ENCODE assay signal across 22 mouse cellular contexts in genomic region chr9:69229935-69230334, GRCm38 (mm10).
"Had no signal": no experiment of that assay in that cellular context is flagged by ENCODE, and none has a peak within 500 bp of the region (broad histone marks: within the 10 kb centered on the region; RNA-seq: fewer than 3 reads in every experiment).

No protein-coding gene starts in this region.

- H3K36me3 ChIP-seq: limb, embryonic 12.5 days; limb, embryonic 15.5 days; lung, embryonic 15.5 days; neural tube, embryonic 12.5 days; neural tube, embryonic 15.5 days had no signal

- H3K4me3 ChIP-seq: limb, embryonic 12.5 days; limb, embryonic 15.5 days; lung, embryonic 15.5 days; neural tube, embryonic 12.5 days; neural tube, embryonic 15.5 days had no signal

- DNase-seq: kidney, adult 18-20 months; kidney, postnatal 36 days; left cerebral cortex, postnatal 4 days; lung, adult 18-20 months; lung, postnatal 10 days; lung, postnatal 36 days; midbrain, embryonic 14.5 days; right cerebral cortex, adult 18-20 months; right cerebral cortex, postnatal 14 days; right cerebral cortex, postnatal 4 days; thymus, adult 2 months; thymus, postnatal 14 days; thymus, postnatal 4 days had no signal

- H3K9ac ChIP-seq: limb, embryonic 12.5 days; limb, embryonic 15.5 days; liver, embryonic 14.5 days; lung, embryonic 15.5 days; neural tube, embryonic 12.5 days; neural tube, embryonic 15.5 days had no signal

- H3K4me2 ChIP-seq: limb, embryonic 12.5 days; limb, embryonic 15.5 days; lung, embryonic 15.5 days; midbrain, embryonic 11.5 days; neural tube, embryonic 12.5 days; neural tube, embryonic 15.5 days had no signal

- H3K9me3 ChIP-seq: limb, embryonic 15.5 days; lung, embryonic 15.5 days; neural tube, embryonic 12.5 days; neural tube, embryonic 15.5 days had no signal

- H3K27ac ChIP-seq: kidney, postnatal 0 days; limb, embryonic 12.5 days; limb, embryonic 15.5 days; liver, embryonic 14.5 days; lung, embryonic 15.5 days; neural tube, embryonic 12.5 days; neural tube, embryonic 15.5 days; stomach, postnatal 0 days had no signal

- H3K4me1 ChIP-seq: lung, embryonic 15.5 days; neural tube, embryonic 15.5 days had no signal

- H3K27me3 ChIP-seq: lung, embryonic 15.5 days; neural tube, embryonic 12.5 days; neural tube, embryonic 15.5 days had no signal
